Mouse (Mus musculus) cerebellum, postnatal 25 days (tissue): ENCODE data around the gene Mrps11.

Experiments used
- DNase-seq, 2 experiments: peaks; one replicate each; pipeline ENCODE4 v3.0.0; 2021; ENCODE audit warnings: mixed read lengths in 2 of 2

Gene Mrps11

GRCm38 (mm10) chr7:78793895-78794570 is 11.1 kb downstream of the Mrps11 start:
- DNase-seq = no peak

- DNase-seq = no peak
Measured at GRCm38 (mm10) chr7:78794571-78795092, 11.7 kb downstream of the Mrps11 start.

GRCm38 (mm10) chr7:78796624-78797023 is 13.7 kb downstream of the Mrps11 start:
- no peak for DNase-seq

- peak; percentile 38 to 53 for DNase-seq
Measured at GRCm38 (mm10) chr7:78797843-78798455, 15.0 kb downstream of the Mrps11 start.

- DNase-seq = no peak
Measured at GRCm38 (mm10) chr7:78799730-78800496, 17.0 kb downstream of the Mrps11 start.

- no peak for DNase-seq
Measured at GRCm38 (mm10) chr7:78803841-78804240, 20.9 kb downstream of the Mrps11 start.

GRCm38 (mm10) chr7:78807192-78807591 is 24.3 kb downstream of the Mrps11 start:
- no peak for DNase-seq

- peak; percentile 56 to 70 for DNase-seq
Measured at GRCm38 (mm10) chr7:78813791-78814190, 30.9 kb downstream of the Mrps11 start.

GRCm38 (mm10) chr7:78814766-78815165 is 31.8 kb downstream of the Mrps11 start:
- DNase-seq = no peak

- DNase-seq = no peak
Measured at GRCm38 (mm10) chr7:78818336-78818735, 35.4 kb downstream of the Mrps11 start.

GRCm38 (mm10) chr7:78826682-78827385 is 43.9 kb downstream of the Mrps11 start:
- no peak for DNase-seq

- DNase-seq = no peak
Measured at GRCm38 (mm10) chr7:78827749-78828362, 44.9 kb downstream of the Mrps11 start.

GRCm38 (mm10) chr7:78835656-78836055 is 52.7 kb downstream of the Mrps11 start:
- no peak for DNase-seq

- no peak for DNase-seq
Measured at GRCm38 (mm10) chr7:78837250-78837649, 54.3 kb downstream of the Mrps11 start.

- DNase-seq = no peak
Measured at GRCm38 (mm10) chr7:78841601-78842000, 58.7 kb downstream of the Mrps11 start.
